Mouse (Mus musculus) left cerebral cortex, adult 9 months (tissue): ENCODE data around the gene Tubgcp6.

Experiments
- DNase-seq, 2 experiments: peaks; one replicate each; pipeline ENCODE4 v3.0.0; 2022; ENCODE audit warnings: low spot score in 2 of 2

Gene Tubgcp6

GRCm38 (mm10) chr15:89141905-89142304, 19.0 kb upstream of the Tubgcp6 start:
- DNase-seq = no peak

GRCm38 (mm10) chr15:89141443-89141842, 18.5 kb upstream of the Tubgcp6 start:
- no peak for DNase-seq

GRCm38 (mm10) chr15:89140659-89141252, 17.8 kb upstream of the Tubgcp6 start, which contains the start of gene Mapk12:
Gene Mapk12 (minus strand): TSS chr15:89140703.
- DNase-seq = peak in 1 of 2 experiments; percentile 44

GRCm38 (mm10) chr15:89140048-89140658, 17.2 kb upstream of the Tubgcp6 start:
- peak; percentile 51 to 87 for DNase-seq

GRCm38 (mm10) chr15:89138531-89138930, 15.6 kb upstream of the Tubgcp6 start:
- no peak for DNase-seq

GRCm38 (mm10) chr15:89138046-89138405, 15.1 kb upstream of the Tubgcp6 start:
- no peak for DNase-seq

GRCm38 (mm10) chr15:89137378-89138045, 14.6 kb upstream of the Tubgcp6 start:
- no peak for DNase-seq

GRCm38 (mm10) chr15:89136461-89137155, 13.7 kb upstream of the Tubgcp6 start:
- DNase-seq = no peak

- DNase-seq = no peak
Observed at GRCm38 (mm10) chr15:89131316-89131715, 8.4 kb upstream of the Tubgcp6 start.

- DNase-seq = no peak
Observed at GRCm38 (mm10) chr15:89130245-89130644, 7.3 kb upstream of the Tubgcp6 start.

- DNase-seq = peak; percentile 59 to 89
Observed at GRCm38 (mm10) chr15:89128382-89129350, 5.8 kb upstream of the Tubgcp6 start, which contains the start of gene Hdac10. Gene Hdac10 (minus strand): TSS chr15:89128700.

GRCm38 (mm10) chr15:89127364-89127940, 4.5 kb upstream of the Tubgcp6 start:
- DNase-seq = no peak

- DNase-seq = no peak
Observed at GRCm38 (mm10) chr15:89126622-89127021, 3.7 kb upstream of the Tubgcp6 start.

GRCm38 (mm10) chr15:89125351-89125750, 2.4 kb upstream of the Tubgcp6 start:
- DNase-seq = no peak

- no peak for DNase-seq
Observed at GRCm38 (mm10) chr15:89124312-89124711, 1.4 kb upstream of the Tubgcp6 start.

- peak in 1 of 2 experiments; percentile 71 for DNase-seq
Observed at GRCm38 (mm10) chr15:89123595-89123994, 683 bp upstream of the Tubgcp6 start.

GRCm38 (mm10) chr15:89118007-89118406, 4.9 kb downstream of the Tubgcp6 start:
- no peak for DNase-seq

- DNase-seq = no peak
Observed at GRCm38 (mm10) chr15:89110147-89110546, 12.8 kb downstream of the Tubgcp6 start.

- DNase-seq = no peak
Observed at GRCm38 (mm10) chr15:89106976-89107375, 15.9 kb downstream of the Tubgcp6 start.

- peak in 1 of 2 experiments; percentile 63 for DNase-seq
Observed at GRCm38 (mm10) chr15:89106073-89106472, 16.8 kb downstream of the Tubgcp6 start.

- peak in 1 of 2 experiments; percentile 73 for DNase-seq
Observed at GRCm38 (mm10) chr15:89104425-89104824, 18.5 kb downstream of the Tubgcp6 start.
